Mouse (Mus musculus) small intestine, adult 2 months (tissue): ENCODE measurements around the gene Fam129a. TPM values are rescaled to one million over a fixed set of nuclear protein-coding genes. Genes with fewer than 3 reads are reported as not detected.

Experiments used
- H3K27ac ChIP-seq: fragments of 200-500 bp; 2 replicates; pipeline ENCODE4 v1.5.1; 2012; ENCODE audit warnings: low read depth, low read length, control low read depth, inconsistent platforms; ENCODE audit not compliant: insufficient read depth
- H3K27me3 ChIP-seq: fragments of 200-500 bp; 2 replicates; pipeline ENCODE4 v1.6.1; 2012; ENCODE audit warnings: mild to moderate bottlenecking, moderate library complexity, low read length, inconsistent platforms; ENCODE audit not compliant: control insufficient read depth, insufficient read depth
- H3K36me3 ChIP-seq: fragments of 200-500 bp; 2 replicates; pipeline ENCODE4 v1.6.1; 2012; ENCODE audit warnings: mild to moderate bottlenecking, low read length, control low read depth, inconsistent platforms; ENCODE audit not compliant: control insufficient read depth, insufficient read depth
- H3K4me1 ChIP-seq: fragments of 200-500 bp; 2 replicates; pipeline ENCODE4 v1.6.1; 2012; ENCODE audit warnings: low read length, inconsistent platforms, mixed read lengths; ENCODE audit not compliant: control insufficient read depth, insufficient read depth, insufficient read length
- H3K4me3 ChIP-seq: fragments of 200-500 bp; 2 replicates; pipeline ENCODE4 v1.5.1; 2012; ENCODE audit warnings: low read depth, mild to moderate bottlenecking, control low read depth, inconsistent platforms, low read length, moderate library complexity
- CTCF ChIP-seq: fragments of 200-500 bp; IDR thresholded peaks from 2 replicates; pipeline ENCODE4 v1.5.1; 2012; ENCODE audit warnings: low read depth, mild to moderate bottlenecking, control low read depth, inconsistent platforms, low read length, moderate library complexity, mixed read lengths; ENCODE audit not compliant: insufficient replicate concordance, insufficient read length; ENCODE audit errors: extremely low read depth
- POLR2A ChIP-seq: fragments of 200-500 bp; IDR thresholded peaks from 2 replicates; pipeline ENCODE4 v1.6.1; 2012; ENCODE audit warnings: low read depth, mild to moderate bottlenecking, control low read depth, inconsistent platforms, low read length, moderate library complexity
- WGBS: fragments of 180-500 bp; shearing (Covaris S2); methylation state at CpG from one replicate; pipeline ENCODE4 v1.1.7; 2018; 5-methylcytosine and 5-hydroxymethylcytosine counted together
- polyA plus RNA-seq: library from polyadenylated mRNA; depleted of rRNA; stranded (reverse); fragments of >200 nt; gene quantifications from 2 replicates; pipeline ENCODE4 v1.2.3, GENCODE M21; 2012

Gene Fam129a
- polyA plus RNA-seq, 1 experiment, result 1.6 TPM

DNA sequence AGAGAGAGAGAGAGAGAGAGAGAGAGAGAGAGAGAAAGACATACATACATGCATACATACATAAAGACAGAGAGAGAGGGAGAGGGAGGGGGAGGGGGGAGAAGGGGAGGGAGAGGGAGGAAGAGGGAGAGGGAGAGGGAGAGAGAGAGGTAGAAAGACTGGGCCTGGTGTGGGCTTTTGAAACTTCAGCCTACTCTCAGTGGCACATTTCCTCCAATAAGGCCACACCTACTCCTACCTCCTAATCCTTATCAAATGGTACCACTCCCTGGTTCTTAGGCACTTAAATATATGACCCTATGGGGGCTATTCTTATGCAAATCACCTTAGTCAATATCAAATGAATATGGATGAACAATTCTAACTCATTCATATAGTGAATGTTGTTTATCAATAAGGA, 142.6 kb downstream of the Fam129a start:
- peaks cover 2% of the 10 kb centered on the region; the same call in 1 of the 2 replicates for H3K36me3 ChIP-seq
- no peaks in the 10 kb centered on the region; the same call in 1 of the 2 replicates for H3K4me1 ChIP-seq
- TF ChIP-seq CTCF (no peak), POLR2A (no peak)
- H3K27me3 ChIP-seq, result no peaks in the 10 kb centered on the region
- no peak overlapping the region for H3K4me3 ChIP-seq
- no peak overlapping the region for H3K27ac ChIP-seq

DNA sequence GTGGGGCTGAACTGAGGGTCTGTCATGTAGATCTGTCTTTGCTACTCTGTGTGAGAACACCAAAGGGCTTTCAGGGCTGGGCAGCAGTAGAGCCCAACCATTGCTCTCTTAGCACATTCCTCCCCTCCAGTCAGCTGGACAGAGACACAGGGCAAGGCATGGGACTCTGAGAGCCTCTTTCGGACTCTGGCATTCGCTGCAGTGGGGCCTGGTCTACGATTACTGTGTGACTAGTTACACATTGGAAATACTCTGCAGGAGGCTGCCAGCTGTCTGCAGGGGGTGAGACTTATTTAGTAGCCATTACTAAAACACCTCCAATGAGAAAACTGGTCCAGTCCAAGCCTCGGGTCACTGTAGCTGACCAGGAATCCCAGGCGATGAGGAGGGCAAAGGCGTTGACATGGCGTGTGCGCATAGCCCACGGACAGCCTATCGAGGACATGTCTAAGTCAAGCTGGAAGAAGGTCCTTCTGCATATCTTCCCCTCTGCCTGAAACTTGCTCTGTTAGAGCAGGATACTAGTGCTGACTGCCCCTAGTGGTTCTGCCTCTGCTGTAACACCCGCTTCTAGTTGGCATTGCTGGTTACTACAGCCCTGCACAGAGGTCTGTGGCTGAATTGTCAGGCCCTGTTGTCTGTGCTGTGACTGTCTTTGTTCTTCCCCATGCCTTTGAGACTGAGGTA, 145.2 kb downstream of the Fam129a start:
- no peak overlapping the region for H3K27ac ChIP-seq
- no peaks in the 10 kb centered on the region for H3K27me3 ChIP-seq
- WGBS, result 86% methylated on average over 11 of the region's 11 CpGs
- TF ChIP-seq CTCF (no peak), POLR2A (no peak)
- no peak overlapping the region for H3K4me3 ChIP-seq
- peaks cover 2% of the 10 kb centered on the region; the same call in 1 of the 2 replicates for H3K36me3 ChIP-seq
- no peaks in the 10 kb centered on the region for H3K4me1 ChIP-seq

DNA sequence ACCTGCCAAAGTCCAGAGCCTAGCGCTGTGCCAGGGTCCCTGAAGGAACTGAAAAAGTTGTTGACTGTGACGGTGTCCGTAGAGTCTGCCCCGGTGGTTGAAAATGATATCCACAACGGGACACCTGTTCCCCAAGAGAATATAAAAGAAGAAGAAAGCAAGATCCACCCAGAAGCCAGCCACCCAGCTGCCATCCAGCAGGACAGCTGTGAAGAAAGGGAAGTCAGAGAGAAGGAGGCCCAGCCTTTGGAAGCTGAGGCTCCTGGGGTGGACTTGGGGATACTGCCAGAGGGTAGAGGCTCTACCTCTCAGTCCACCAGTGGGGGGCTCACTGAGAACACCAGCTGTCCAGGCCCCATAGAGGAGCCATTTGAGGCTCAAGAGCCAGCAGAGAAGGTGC, 146.6 kb downstream of the Fam129a start:
- WGBS, result 87% methylated on average over 5 of the region's 5 CpGs
- no peak for TF ChIP-seq CTCF
- no peak for TF ChIP-seq POLR2A

DNA sequence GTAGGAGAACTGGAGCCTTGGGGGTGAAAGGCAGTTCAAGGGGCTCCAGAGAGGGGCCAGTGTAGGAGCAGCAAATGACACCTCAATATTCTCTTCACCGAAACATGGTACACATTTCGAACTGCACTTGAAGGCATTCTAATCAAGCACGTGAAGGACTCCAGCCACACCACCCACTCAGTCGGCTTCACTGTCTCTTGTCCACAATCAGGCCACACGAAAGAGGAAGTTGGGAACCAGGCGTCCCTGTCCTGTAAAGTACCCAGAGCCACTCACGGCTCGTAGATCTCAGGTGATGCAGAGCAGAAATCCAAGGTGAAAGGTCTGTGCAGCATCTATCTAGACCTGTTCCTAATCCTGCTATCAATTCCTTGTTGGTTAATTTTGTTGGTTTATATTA, 147.6 kb downstream of the Fam129a start:
- Histone ChIP-seq H3K4me3 (no peak overlapping the region), H3K36me3 (peaks cover 2% of the 10 kb centered on the region; the same call in 1 of the 2 replicates), H3K4me1 (no peaks in the 10 kb centered on the region), H3K27ac (no peak overlapping the region), H3K27me3 (no peaks in the 10 kb centered on the region)
- 81% methylated on average over 8 of the region's 8 CpGs for WGBS
- TF ChIP-seq CTCF, result no peak
- TF ChIP-seq POLR2A, result no peak

More for the DNA sequence above, 146.6 kb downstream of the Fam129a start:
- H3K4me3 ChIP-seq, result no peak overlapping the region
- no peaks in the 10 kb centered on the region for H3K27me3 ChIP-seq
- H3K27ac ChIP-seq, result no peak overlapping the region
- H3K4me1 ChIP-seq, result no peaks in the 10 kb centered on the region
- peaks cover 2% of the 10 kb centered on the region; the same call in 1 of the 2 replicates for H3K36me3 ChIP-seq

DNA sequence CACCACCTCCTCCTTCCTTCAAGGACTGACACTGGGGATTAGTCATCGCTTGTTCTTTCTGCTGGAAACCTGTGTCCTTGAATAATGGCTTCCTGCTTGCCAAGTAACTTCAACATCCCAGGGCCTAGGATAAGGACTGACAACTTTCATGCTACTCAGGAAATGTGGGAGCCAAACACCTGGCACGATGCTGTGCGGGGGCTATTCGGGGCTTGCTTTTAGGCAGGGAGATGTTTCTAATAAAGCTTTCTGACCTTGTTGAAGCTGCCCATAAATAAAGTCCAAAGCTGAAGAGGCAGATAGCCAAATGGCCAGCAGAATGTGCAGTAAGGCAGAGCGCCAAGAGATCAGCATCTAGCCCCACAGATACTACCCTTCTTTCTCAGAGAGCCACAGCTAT, 148.9 kb downstream of the Fam129a start:
- Histone ChIP-seq H3K27me3 (no peaks in the 10 kb centered on the region), H3K36me3 (peaks cover 2% of the 10 kb centered on the region; the same call in 1 of the 2 replicates), H3K4me1 (no peaks in the 10 kb centered on the region), H3K4me3 (no peak overlapping the region), H3K27ac (no peak overlapping the region)
- 82% methylated on average over 5 of the region's 5 CpGs for WGBS
- TF ChIP-seq POLR2A (no peak), CTCF (no peak)

DNA sequence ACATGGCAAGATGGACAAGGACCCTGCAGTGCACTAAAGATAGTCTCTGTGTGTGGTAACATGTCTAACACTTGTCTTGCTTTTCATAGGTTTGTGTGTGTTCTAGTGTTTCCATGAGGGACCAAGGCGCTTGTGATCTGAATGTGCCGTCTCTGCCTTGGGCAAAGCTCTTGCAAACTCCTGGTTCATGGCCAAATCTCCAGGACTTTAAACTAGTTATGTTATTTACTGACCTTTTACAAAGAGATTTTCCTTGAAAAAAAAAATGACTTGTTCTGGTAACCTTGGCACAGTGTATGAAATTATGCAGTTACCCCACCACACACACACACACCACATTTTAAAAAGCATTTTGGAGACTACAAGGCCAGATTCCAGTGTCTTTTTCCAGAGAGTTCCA, 149.6 kb downstream of the Fam129a start:
- Histone ChIP-seq H3K27me3 (no peaks in the 10 kb centered on the region), H3K4me3 (no peak overlapping the region), H3K36me3 (peaks cover 2% of the 10 kb centered on the region; the same call in 1 of the 2 replicates), H3K27ac (no peak overlapping the region), H3K4me1 (no peaks in the 10 kb centered on the region)
- 65% methylated on average over 2 of the region's 2 CpGs for WGBS
- TF ChIP-seq POLR2A, result no peak
- no peak for TF ChIP-seq CTCF

DNA sequence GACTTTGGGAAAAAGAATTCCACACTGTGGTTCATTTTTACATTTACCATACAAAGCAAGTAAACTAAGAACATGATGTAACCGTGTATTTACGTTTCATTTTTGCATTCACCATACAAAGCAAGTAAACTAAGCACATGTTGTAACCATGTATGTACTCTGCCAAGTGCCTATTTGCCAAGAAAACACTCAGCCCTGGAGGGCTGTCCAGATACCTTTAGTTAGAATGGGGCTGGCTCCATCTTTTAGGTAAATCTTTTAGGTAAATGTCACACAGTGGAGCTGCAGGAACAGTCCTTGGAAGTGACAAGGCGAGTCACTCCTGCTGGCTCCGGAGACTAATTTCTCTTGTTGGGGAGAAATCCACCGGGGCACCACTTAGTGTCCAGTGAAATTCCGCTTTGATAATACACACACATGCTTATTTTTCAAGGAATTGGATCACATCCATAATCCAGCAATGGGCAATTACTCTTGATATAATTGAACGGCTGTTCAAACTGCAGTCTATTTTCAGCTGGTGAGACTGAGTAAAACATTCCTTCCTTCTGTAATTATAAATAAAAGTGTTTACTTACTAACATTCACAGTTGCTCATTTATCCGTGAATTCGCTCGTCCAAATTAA, 150.5 kb downstream of the Fam129a start:
- TF ChIP-seq CTCF (no peak), POLR2A (no peak)
- Histone ChIP-seq H3K36me3 (peaks cover 2% of the 10 kb centered on the region; the same call in 1 of the 2 replicates), H3K4me3 (no peak overlapping the region), H3K4me1 (no peaks in the 10 kb centered on the region), H3K27me3 (no peaks in the 10 kb centered on the region), H3K27ac (no peak overlapping the region)
- WGBS, result 65% methylated on average over 10 of the region's 10 CpGs
